Mouse (Mus musculus): ENCODE results near the gene Adgre1.

Gene Adgre1

GRCm38 (mm10) chr17:57358441-57358840 lies at the start of gene Adgre1:
Gene Adgre1 (plus strand): TSS chr17:57358691.
- DNase-seq (ENCODE audit: low read depth) = peak; percentile 71

GRCm38 (mm10) chr17:57311801-57312200 lies 46.7 kb upstream of the Adgre1 start:
- DNase-seq (ENCODE audit: low read depth) = peak; percentile 45

- DNase-seq (ENCODE audit: low read depth) = no peak
These were observed 30.9 kb upstream of the Adgre1 start for GRCm38 (mm10) chr17:57327615-57328014.

GRCm38 (mm10) chr17:57328944-57329343 lies 29.5 kb upstream of the Adgre1 start:
- DNase-seq (ENCODE audit: low read depth) = no peak

- peak; percentile 45 for DNase-seq (ENCODE audit: low read depth)
These were observed 27.5 kb upstream of the Adgre1 start for GRCm38 (mm10) chr17:57330993-57331392.

- peak; percentile 95 for DNase-seq (ENCODE audit: low read depth)
These were observed 26.2 kb upstream of the Adgre1 start for GRCm38 (mm10) chr17:57332241-57332640.

GRCm38 (mm10) chr17:57334001-57334760 lies 24.3 kb upstream of the Adgre1 start:
- DNase-seq (ENCODE audit: low read depth) = no peak

- DNase-seq (ENCODE audit: low read depth) = peak; percentile 90
These were observed 23.7 kb upstream of the Adgre1 start for GRCm38 (mm10) chr17:57334761-57335150.

- peak; percentile 75 for DNase-seq (ENCODE audit: low read depth)
These were observed 23.3 kb upstream of the Adgre1 start for GRCm38 (mm10) chr17:57335194-57335593.

- DNase-seq (ENCODE audit: low read depth) = peak; percentile 93
These were observed 22.7 kb upstream of the Adgre1 start for GRCm38 (mm10) chr17:57335673-57336303.

- DNase-seq (ENCODE audit: low read depth) = peak; percentile 65
These were observed 20.5 kb upstream of the Adgre1 start for GRCm38 (mm10) chr17:57337996-57338395.

GRCm38 (mm10) chr17:57339298-57339697 lies 19.2 kb upstream of the Adgre1 start:
- no peak for DNase-seq (ENCODE audit: low read depth)

- DNase-seq (ENCODE audit: low read depth) = peak; percentile 42
These were observed 16.9 kb upstream of the Adgre1 start for GRCm38 (mm10) chr17:57341568-57341967.

- peak; percentile 77 for DNase-seq (ENCODE audit: low read depth)
These were observed 14.3 kb upstream of the Adgre1 start for GRCm38 (mm10) chr17:57344029-57344707.

- peak; percentile 95 for DNase-seq (ENCODE audit: low read depth)
These were observed 11.5 kb upstream of the Adgre1 start for GRCm38 (mm10) chr17:57347017-57347416.

GRCm38 (mm10) chr17:57347781-57348180 lies 10.7 kb upstream of the Adgre1 start:
- DNase-seq (ENCODE audit: low read depth) = peak; percentile 78

GRCm38 (mm10) chr17:57349067-57349466 lies 9.4 kb upstream of the Adgre1 start:
- no peak for DNase-seq (ENCODE audit: low read depth)

- no peak for DNase-seq (ENCODE audit: low read depth)
These were observed 8.3 kb upstream of the Adgre1 start for GRCm38 (mm10) chr17:57350212-57350611.

GRCm38 (mm10) chr17:57351107-57351506 lies 7.4 kb upstream of the Adgre1 start:
- no peak for DNase-seq (ENCODE audit: low read depth)

GRCm38 (mm10) chr17:57359485-57360241 lies 1.2 kb downstream of the Adgre1 start:
- peak; percentile 49 for DNase-seq (ENCODE audit: low read depth)
